Mouse (Mus musculus) thymus, postnatal 4 days (tissue): Measurements from ENCODE around the gene Sp100.

Experiments used
- DNase-seq: peaks from one replicate; pipeline ENCODE4 v3.0.0; 2021

Sp100 gene

GRCm38 (mm10) chr1:85703245-85704186, 53.7 kb downstream of the Sp100 start:
- DNase-seq = peak; percentile 97

GRCm38 (mm10) chr1:85705552-85705951, 55.8 kb downstream of the Sp100 start:
- no peak for DNase-seq

GRCm38 (mm10) chr1:85706754-85707153, 57.0 kb downstream of the Sp100 start:
- no peak for DNase-seq

- no peak for DNase-seq
Observed at GRCm38 (mm10) chr1:85714501-85714900, 64.7 kb downstream of the Sp100 start.

GRCm38 (mm10) chr1:85716447-85717027, 66.7 kb downstream of the Sp100 start:
- DNase-seq = no peak

- DNase-seq = no peak
Observed at GRCm38 (mm10) chr1:85719049-85719448, 69.3 kb downstream of the Sp100 start.

GRCm38 (mm10) chr1:85720220-85720893, 70.6 kb downstream of the Sp100 start:
- DNase-seq = peak; percentile 64

GRCm38 (mm10) chr1:85730471-85730870, 80.7 kb downstream of the Sp100 start:
- DNase-seq = no peak

- DNase-seq = peak; percentile 56
Observed at GRCm38 (mm10) chr1:85732581-85732980, 82.8 kb downstream of the Sp100 start.

- no peak for DNase-seq
Observed at GRCm38 (mm10) chr1:85734511-85734910, 84.7 kb downstream of the Sp100 start.

GRCm38 (mm10) chr1:85735463-85736123, 85.8 kb downstream of the Sp100 start:
- peak; percentile 78 for DNase-seq

GRCm38 (mm10) chr1:85736355-85737184, 86.8 kb downstream of the Sp100 start:
- DNase-seq = peak; percentile 82

- peak; percentile 49 for DNase-seq
Observed at GRCm38 (mm10) chr1:85739000-85739399, 89.2 kb downstream of the Sp100 start.

GRCm38 (mm10) chr1:85739819-85740218, 90.0 kb downstream of the Sp100 start:
- peak; percentile 47 for DNase-seq

GRCm38 (mm10) chr1:85740923-85741322, 91.1 kb downstream of the Sp100 start:
- DNase-seq = no peak

- DNase-seq = no peak
Observed at GRCm38 (mm10) chr1:85742333-85742732, 92.5 kb downstream of the Sp100 start.

- no peak for DNase-seq
Observed at GRCm38 (mm10) chr1:85742916-85743505, 93.2 kb downstream of the Sp100 start.

- DNase-seq = no peak
Observed at GRCm38 (mm10) chr1:85744539-85744938, 94.8 kb downstream of the Sp100 start.

GRCm38 (mm10) chr1:85746511-85746910, 96.7 kb downstream of the Sp100 start:
- no peak for DNase-seq

- DNase-seq = no peak
Observed at GRCm38 (mm10) chr1:85749829-85750228, 100.0 kb downstream of the Sp100 start.

GRCm38 (mm10) chr1:85750650-85751049, 100.9 kb downstream of the Sp100 start:
- peak; percentile 42 for DNase-seq

- peak; percentile 71 for DNase-seq
Observed at GRCm38 (mm10) chr1:85751494-85751893, 101.7 kb downstream of the Sp100 start.
